ENCODE assay signal across 8 mouse cellular contexts in genomic region chr12:103325156-103325857, GRCm38 (mm10). TPM values are rescaled to one million over a fixed set of nuclear protein-coding genes. Genes with fewer than 3 reads are reported as not detected.
DNase-seq lines count a peak whose midpoint lies in the region; ATAC-seq and TF ChIP-seq lines count a peak whose summit lies in the region.

No protein-coding gene starts in this region.

- TF ChIP-seq CTCF in brain, embryonic 14.5 days (IDR thresholded peaks at IDR 0.05; ENCODE audit: borderline replicate concordance, extremely low read depth, insufficient read depth, insufficient read length): peak; percentile 95
- peak; percentile 92 for TF ChIP-seq CTCF in kidney, postnatal 0 days (IDR thresholded peaks at IDR 0.05; ENCODE audit: low read depth)
- TF ChIP-seq CTCF in liver, adult 2 months (IDR thresholded peaks at IDR 0.05; ENCODE audit: low read depth, low read length): peak; percentile 94

- peak overlapping the region; percentile 5; the same call in 1 of the 2 replicates for H3K27ac ChIP-seq in heart, embryonic 13.5 days (replicated peaks)
- no peak overlapping the region for H3K27ac ChIP-seq in kidney, postnatal 0 days
- H3K27ac ChIP-seq in liver, adult 2 months (replicated peaks; ENCODE audit: insufficient read depth, low read depth, low read length): peak overlapping the region; percentile 85

- H3K36me3 ChIP-seq in heart, embryonic 13.5 days: peaks cover 98% of the 10 kb centered on the region
- no peaks in the 10 kb centered on the region for H3K36me3 ChIP-seq in kidney, postnatal 0 days (ENCODE audit: insufficient read depth, low read length)
- H3K36me3 ChIP-seq in liver, adult 2 months (ENCODE audit: control insufficient read depth, insufficient read depth, low read length): no peaks in the 10 kb centered on the region
- no peaks in the 10 kb centered on the region for H3K36me3 ChIP-seq in splenic B cell, adult 2 months (ENCODE audit: control insufficient read depth, insufficient read depth, low read length, poor library complexity, severe bottlenecking)

- H3K9ac ChIP-seq in heart, embryonic 13.5 days: peak overlapping the region; percentile 30; the same call in 1 of the 2 replicates
- H3K9ac ChIP-seq in kidney, postnatal 0 days (ENCODE audit: low read depth, low read length): no peak overlapping the region
- peak overlapping the region; percentile 32 for H3K9ac ChIP-seq in liver, adult 2 months (ENCODE audit: low read depth, low read length)

- TF ChIP-seq POLR2A in brain, embryonic 14.5 days (IDR thresholded peaks at IDR 0.05; ENCODE audit: borderline replicate concordance, extremely low read depth, insufficient read depth, insufficient read length, poor library complexity, severe bottlenecking): no peak
- TF ChIP-seq POLR2A in liver, adult 2 months (IDR thresholded peaks at IDR 0.05; ENCODE audit: extremely low read depth, insufficient read depth, low read length): no peak

- peak; percentile 91 for DNase-seq in A20 (ENCODE audit: low read depth, low spot score)
- peak; percentile 98 for DNase-seq in brain, embryonic 14.5 days (ENCODE audit: low read depth)
- DNase-seq in kidney, postnatal 0 days (ENCODE audit: low spot score): peak; percentile 96
- peak; percentile 91 for DNase-seq in liver, adult 2 months (ENCODE audit: extremely low read depth, low read depth, low spot score)
- DNase-seq in naive thymus-derived CD4-positive, alpha-beta T cell, adult 2 months (ENCODE audit: low read depth): peak; percentile 96
- peak; percentile 96 for DNase-seq in splenic B cell, adult 2 months (ENCODE audit: low read depth, low spot score)

- peaks cover 51% of the 10 kb centered on the region for H3K4me1 ChIP-seq in heart, embryonic 13.5 days
- H3K4me1 ChIP-seq in kidney, postnatal 0 days (replicated peaks; ENCODE audit: insufficient read depth, low read length): no peaks in the 10 kb centered on the region; the same call in 1 of the 2 replicates
- H3K4me1 ChIP-seq in liver, adult 2 months (ENCODE audit: control insufficient read depth, insufficient read depth, low read length): peaks cover 32% of the 10 kb centered on the region

- H3K79me2 ChIP-seq in liver, adult 2 months (ENCODE audit: control insufficient read depth, insufficient read depth, low read length): no peaks in the 10 kb centered on the region

- H3K9me3 ChIP-seq in heart, embryonic 13.5 days: no peaks in the 10 kb centered on the region
- no peaks in the 10 kb centered on the region for H3K9me3 ChIP-seq in kidney, postnatal 0 days (replicated peaks; ENCODE audit: low read length)

- H3K27me3 ChIP-seq in heart, embryonic 13.5 days (replicated peaks): peaks cover 23% of the 10 kb centered on the region
- peaks cover 12% of the 10 kb centered on the region; the same call in 1 of the 2 replicates for H3K27me3 ChIP-seq in kidney, postnatal 0 days (ENCODE audit: insufficient read depth, low read length)
- no peaks in the 10 kb centered on the region for H3K27me3 ChIP-seq in liver, adult 2 months (ENCODE audit: control insufficient read depth, insufficient read depth, low read length)
- H3K27me3 ChIP-seq in splenic B cell, adult 2 months (ENCODE audit: control insufficient read depth, insufficient read depth, low read length, poor library complexity, severe bottlenecking): no peaks in the 10 kb centered on the region

- peak; percentile 47; the same call in 1 of the 2 replicates for ATAC-seq in erythroid progenitor cell, adult 5-6 weeks (replicated peaks; ENCODE audit: low FRiP score, poor library complexity, severe bottlenecking)
- ATAC-seq in heart, embryonic 13.5 days (ENCODE audit: extremely low read depth, insufficient number of reproducible peaks, low FRiP score, low TSS enrichment): no peak; the same call in 1 of the 2 replicates
- peak; percentile 96 for ATAC-seq in kidney, postnatal 0 days (replicated peaks; ENCODE audit: low FRiP score, low read depth)

- WGBS in heart, embryonic 13.5 days: 15% methylated on average over 60 of the region's 60 CpGs
- 10% methylated on average over 60 of the region's 60 CpGs for WGBS in kidney, postnatal 0 days
- WGBS in liver, adult 2 months: 13% methylated on average over 60 of the region's 60 CpGs

- peak overlapping the region; percentile 61 for H3K4me2 ChIP-seq in heart, embryonic 13.5 days
- peak overlapping the region; percentile 48 for H3K4me2 ChIP-seq in kidney, postnatal 0 days (ENCODE audit: low read length)

- peak overlapping the region; percentile 38 for H3K4me3 ChIP-seq in heart, embryonic 13.5 days
- peak overlapping the region; percentile 15 for H3K4me3 ChIP-seq in kidney, postnatal 0 days (replicated peaks; ENCODE audit: low read depth, low read length)
- no peak overlapping the region; the same call in 1 of the 2 replicates for H3K4me3 ChIP-seq in liver, adult 2 months (ENCODE audit: insufficient read depth, low read depth, low read length)

RNA-seq across cellular contexts. Expression of gene Fam181a, which starts 14.5 kb away (rescaled TPM):
- 12.3 and 16.0 TPM in 2 replicates for polyA plus RNA-seq in brain, embryonic 14.5 days (2012; rRNA removed)
- not detected in 2 replicates for total RNA-seq in erythroid progenitor cell, adult 5-6 weeks (2015; ENCODE audit: low replicate concordance)
- not detected in 2 replicates for total RNA-seq in erythroid progenitor cell, adult 5-6 weeks (2017; ENCODE audit: low replicate concordance)
- not detected in 2 replicates for polyA plus RNA-seq in heart, embryonic 13.5 days (2015; fragmentation: Nextera tagmentation; extraction: Ambion mirVana)
- polyA plus RNA-seq in kidney, postnatal 0 days (2015; fragmentation: Nextera tagmentation; extraction: Ambion mirVana): not detected in 2 replicates
- total RNA-seq in liver, adult 2 months (2014; rRNA removed): not detected in 2 replicates
- polyA plus RNA-seq in liver, adult 2 months (2012; rRNA removed): not detected in 2 replicates

RNA-seq across cellular contexts. Expression of gene Asb2, which starts 30.5 kb away (rescaled TPM):
- 1.2 and 1.3 TPM in 2 replicates for polyA plus RNA-seq in brain, embryonic 14.5 days (2012; rRNA removed)
- 1.7 and 2.9 TPM in 2 replicates for total RNA-seq in erythroid progenitor cell, adult 5-6 weeks (2015; ENCODE audit: low replicate concordance)
- total RNA-seq in erythroid progenitor cell, adult 5-6 weeks (2017; ENCODE audit: low replicate concordance): 0.64 and 4.6 TPM in 2 replicates
- 164 and 183 TPM in 2 replicates for polyA plus RNA-seq in heart, embryonic 13.5 days (2015; fragmentation: Nextera tagmentation; extraction: Ambion mirVana)
- polyA plus RNA-seq in kidney, postnatal 0 days (2015; fragmentation: Nextera tagmentation; extraction: Ambion mirVana): 1.3 and 1.8 TPM in 2 replicates
- total RNA-seq in liver, adult 2 months (2014; rRNA removed): 2.7 and 3.6 TPM in 2 replicates
- 5.6 TPM in 2 replicates for polyA plus RNA-seq in liver, adult 2 months (2012; rRNA removed)

Comparison
In these comparisons a context has a peak if more than half of its experiments do, and no peak if none do; other contexts are left out.
1. RNA of gene Fam181a, which starts 14.5 kb away (polyA plus RNA-seq): 12.3 to 16.0 TPM in brain, embryonic 14.5 days; not detected in heart, embryonic 13.5 days, not detected in kidney, postnatal 0 days and not detected in liver, adult 2 months; every median in the first group is over 10 times any median in the second.
2. RNA of gene Asb2, which starts 30.5 kb away (polyA plus RNA-seq): 164 to 183 TPM in heart, embryonic 13.5 days; 5.6 TPM in liver, adult 2 months, 1.3 to 1.8 TPM in kidney, postnatal 0 days and 1.2 to 1.3 TPM in brain, embryonic 14.5 days; every median in the first group is over 10 times any median in the second.
3. Peak in every context shown above with its lines, with median percentiles within 50 percentile points of each other: DNase-seq and CTCF ChIP-seq.